16 mouse cellular contexts compared by ENCODE assay signal in genomic region chr19:45586850-45587249, GRCm38 (mm10).
"Had no signal": no experiment of that assay in that cellular context is flagged by ENCODE, and none has a peak within 500 bp of the region (broad histone marks: within the 10 kb centered on the region; RNA-seq: fewer than 3 reads in every experiment).

No protein-coding gene starts in this region.

- H3K4me3 ChIP-seq: neural tube, embryonic 13.5 days; neural tube, embryonic 15.5 days; stomach, embryonic 15.5 days had no signal

- H3K4me2 ChIP-seq: neural tube, embryonic 13.5 days; neural tube, embryonic 15.5 days; stomach, embryonic 15.5 days had no signal

- DNase-seq: retina, postnatal 1 day; right cerebral cortex, adult 18-20 months; right cerebral cortex, postnatal 14 days; right cerebral cortex, postnatal 25 days; right cerebral cortex, postnatal 4 days; spleen, adult 18-20 months; thymus, adult 18-20 months; thymus, adult 2 months; thymus, postnatal 14 days; thymus, postnatal 25 days; thymus, postnatal 36 days; thymus, postnatal 4 days had no signal

- H3K9ac ChIP-seq: neural tube, embryonic 13.5 days; neural tube, embryonic 15.5 days; stomach, embryonic 15.5 days had no signal

- H3K27me3 ChIP-seq: stomach, embryonic 15.5 days had no signal

- H3K9me3 ChIP-seq: neural tube, embryonic 13.5 days; neural tube, embryonic 15.5 days; stomach, embryonic 15.5 days had no signal

- H3K27ac ChIP-seq: neural tube, embryonic 13.5 days; neural tube, embryonic 15.5 days; stomach, embryonic 15.5 days; stomach, postnatal 0 days had no signal
